Mouse (Mus musculus) lung, embryonic 14.5 days (tissue): Measurements from ENCODE around the gene Rpp25. TPM values are rescaled to one million over a fixed set of nuclear protein-coding genes. Genes with fewer than 3 reads are reported as not detected.

Source experiments
- ATAC-seq: fragments of 200-750 bp; cut with Nextera tagmentation; 2 replicates; pipeline ENCODE4 v1.8.0; 2017; ENCODE audit warnings: mild to moderate bottlenecking, moderate TSS enrichment, moderate library complexity; ENCODE audit not compliant: insufficient read depth
- DNase-seq: peaks from one replicate; pipeline ENCODE4 v3.0.0-alpha.2; 2015
- H3K27ac ChIP-seq: fragments of 300-500 bp; sonication (generic); 2 replicates; pipeline ENCODE4 v1.5.1; 2014; ENCODE audit warnings: low read depth, mild to moderate bottlenecking, moderate library complexity
- H3K27me3 ChIP-seq: fragments of 300-500 bp; sonication (generic); 2 replicates; pipeline ENCODE4 v1.6.1; 2014; ENCODE audit warnings: low read length, control low read depth; ENCODE audit not compliant: insufficient read depth
- H3K36me3 ChIP-seq: fragments of 300-500 bp; sonication (generic); 2 replicates; pipeline ENCODE4 v1.6.1; 2014; ENCODE audit warnings: control low read depth; ENCODE audit not compliant: insufficient read depth
- H3K4me1 ChIP-seq: fragments of 300-500 bp; sonication (generic); 2 replicates; pipeline ENCODE4 v1.6.1; 2014; ENCODE audit warnings: antibody characterized with exemption, control low read depth; ENCODE audit not compliant: insufficient read depth
- H3K4me2 ChIP-seq: fragments of 300-500 bp; sonication (generic); 2 replicates; pipeline ENCODE4 v1.6.1; 2014; ENCODE audit warnings: mild to moderate bottlenecking
- H3K4me3 ChIP-seq: fragments of 300-500 bp; sonication (generic); 2 replicates; pipeline ENCODE4 v1.5.1; 2014; ENCODE audit warnings: low read depth, low read length
- H3K9ac ChIP-seq: fragments of 300-500 bp; sonication (generic); 2 replicates; pipeline ENCODE4 v1.6.1; 2014
- H3K9me3 ChIP-seq: fragments of 300-500 bp; sonication (generic); 2 replicates; pipeline ENCODE4 v1.6.1; 2016; ENCODE audit warnings: low read depth, low read length, control low read depth
- CTCF ChIP-seq: IDR thresholded peaks from 2 replicates; pipeline ENCODE4 v1.5.1; 2016; ENCODE audit warnings: antibody characterized with exemption, low read depth
- WGBS: fragments of 180-500 bp; shearing (Covaris S2); extraction: QIAGEN DNeasy Blood & Tissue Kit; methylation state at CpG from one replicate; pipeline ENCODE4 v1.1.7; 2014; 5-methylcytosine and 5-hydroxymethylcytosine counted together
- polyA plus RNA-seq: library from polyadenylated mRNA; unstranded; fragments of >200 nt; fragmentation: Nextera tagmentation; extraction: Ambion mirVana; gene quantifications from 2 replicates; pipeline ENCODE4 v1.2.1, GENCODE M21; 2014

Gene Rpp25
- polyA plus RNA-seq, 1 experiment from 2014 or later: 2.4 TPM

DNA sequence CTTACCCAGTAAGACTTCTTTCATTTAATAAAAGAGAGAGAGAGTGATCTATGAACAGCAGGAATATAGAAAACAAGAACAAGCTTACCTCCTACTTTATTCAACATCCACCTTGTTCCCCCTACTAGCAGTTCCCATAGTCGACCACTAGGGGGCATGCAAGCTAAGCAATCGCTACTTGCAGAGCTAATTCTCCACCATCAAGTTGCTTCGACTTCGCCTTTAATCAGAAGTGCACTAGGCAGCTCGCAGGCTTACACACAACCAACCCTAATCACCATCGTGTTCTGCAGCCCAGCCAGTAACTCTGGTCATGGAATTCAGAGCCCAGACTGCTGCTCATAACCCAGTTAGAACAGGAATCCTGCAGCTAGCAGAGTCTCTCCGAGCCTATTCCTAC lies 18.1 kb upstream of the Rpp25 start:
- DNase-seq: peak; percentile 93
- Histone ChIP-seq H3K27me3 (no peaks in the 10 kb centered on the region), H3K27ac (no peak overlapping the region), H3K4me2 (no peak overlapping the region), H3K4me3 (no peak overlapping the region), H3K9me3 (no peaks in the 10 kb centered on the region), H3K36me3 (no peaks in the 10 kb centered on the region), H3K4me1 (no peaks in the 10 kb centered on the region), H3K9ac (no peak overlapping the region)
- TF ChIP-seq CTCF: peak; percentile 99
- no peak for ATAC-seq
- 14% methylated on average over 7 of the region's 7 CpGs for WGBS

DNA sequence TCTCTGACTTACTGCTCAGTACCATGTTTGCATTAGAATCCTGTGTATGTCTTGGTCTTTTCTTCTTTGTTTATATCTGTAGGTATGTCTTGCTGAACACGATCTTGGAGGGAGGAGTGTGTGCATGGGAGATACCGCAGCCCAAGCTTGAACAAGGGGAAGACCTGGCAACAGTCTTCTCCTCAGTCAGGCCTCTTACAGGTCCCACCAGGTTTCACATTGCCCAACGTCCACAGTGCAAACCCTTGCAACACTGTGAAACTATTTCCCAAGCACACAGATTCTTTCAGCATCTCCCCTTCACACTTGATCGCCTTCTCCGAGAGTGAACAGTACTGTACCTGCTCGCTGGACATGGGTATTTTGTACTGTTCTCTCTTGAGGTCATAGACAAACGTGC lies 16.0 kb upstream of the Rpp25 start:
- H3K27me3 ChIP-seq: no peaks in the 10 kb centered on the region
- no peak overlapping the region for H3K9ac ChIP-seq
- no peak for TF ChIP-seq CTCF
- no peak overlapping the region for H3K27ac ChIP-seq
- no peak overlapping the region for H3K4me2 ChIP-seq
- DNase-seq (no peak), ATAC-seq (no peak)
- H3K4me1 ChIP-seq: no peaks in the 10 kb centered on the region
- H3K9me3 ChIP-seq: no peaks in the 10 kb centered on the region
- WGBS: 60% methylated on average over 7 of the region's 7 CpGs
- no peak overlapping the region for H3K4me3 ChIP-seq
- no peaks in the 10 kb centered on the region for H3K36me3 ChIP-seq

DNA sequence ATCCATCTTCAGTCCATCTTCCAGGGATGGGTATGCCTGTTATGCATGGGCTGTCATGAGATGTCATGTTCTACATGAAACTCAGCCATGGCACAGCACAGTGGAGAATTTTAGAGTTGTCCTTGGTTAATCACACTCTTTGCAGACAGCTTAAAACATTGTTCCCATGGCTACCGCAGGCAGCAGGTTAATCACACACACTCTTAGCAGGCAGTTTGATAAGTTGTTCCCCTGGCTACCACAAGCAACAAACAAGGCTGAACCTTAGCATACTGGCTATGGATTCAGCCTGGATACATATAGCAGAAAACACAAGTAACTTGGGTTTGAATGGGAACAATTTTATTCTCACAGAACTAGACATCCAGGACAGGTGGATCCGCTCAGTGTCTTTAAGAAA lies 10.3 kb upstream of the Rpp25 start:
- Histone ChIP-seq H3K4me3 (no peak overlapping the region), H3K9ac (no peak overlapping the region), H3K4me1 (no peaks in the 10 kb centered on the region), H3K4me2 (no peak overlapping the region), H3K36me3 (no peaks in the 10 kb centered on the region), H3K9me3 (no peaks in the 10 kb centered on the region), H3K27me3 (no peaks in the 10 kb centered on the region; the same call in 1 of the 2 replicates), H3K27ac (no peak overlapping the region)
- ATAC-seq (no peak), DNase-seq (no peak)
- WGBS: 87% methylated on average over 2 of the region's 2 CpGs
- TF ChIP-seq CTCF: no peak

DNA sequence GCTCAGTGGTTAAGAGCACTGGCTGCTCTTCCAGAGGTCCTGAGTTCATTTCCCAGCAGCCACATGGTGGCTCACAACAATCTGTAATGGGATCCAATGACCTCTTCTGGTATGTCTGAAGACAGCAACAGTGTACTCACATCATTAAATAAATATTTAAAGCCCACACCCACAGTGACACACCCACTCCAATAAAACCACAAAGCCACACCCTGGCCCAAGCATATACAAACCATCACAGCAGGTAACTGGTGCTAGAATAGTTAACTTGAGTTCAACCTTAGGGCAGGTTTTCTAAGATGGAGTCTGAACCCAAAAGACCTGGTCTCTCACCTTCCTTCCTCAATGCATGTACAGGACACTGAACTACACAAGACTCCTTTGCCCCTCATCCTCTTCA lies 8.9 kb upstream of the Rpp25 start:
- no peak for ATAC-seq
- no peak for DNase-seq
- H3K4me1 ChIP-seq: no peaks in the 10 kb centered on the region
- no peak overlapping the region for H3K27ac ChIP-seq
- H3K27me3 ChIP-seq: peaks cover 6% of the 10 kb centered on the region; the same call in 1 of the 2 replicates
- H3K4me3 ChIP-seq: no peak overlapping the region
- TF ChIP-seq CTCF: no peak
- H3K4me2 ChIP-seq: no peak overlapping the region
- no peaks in the 10 kb centered on the region for H3K9me3 ChIP-seq
- no peaks in the 10 kb centered on the region for H3K36me3 ChIP-seq
- H3K9ac ChIP-seq: no peak overlapping the region

DNA sequence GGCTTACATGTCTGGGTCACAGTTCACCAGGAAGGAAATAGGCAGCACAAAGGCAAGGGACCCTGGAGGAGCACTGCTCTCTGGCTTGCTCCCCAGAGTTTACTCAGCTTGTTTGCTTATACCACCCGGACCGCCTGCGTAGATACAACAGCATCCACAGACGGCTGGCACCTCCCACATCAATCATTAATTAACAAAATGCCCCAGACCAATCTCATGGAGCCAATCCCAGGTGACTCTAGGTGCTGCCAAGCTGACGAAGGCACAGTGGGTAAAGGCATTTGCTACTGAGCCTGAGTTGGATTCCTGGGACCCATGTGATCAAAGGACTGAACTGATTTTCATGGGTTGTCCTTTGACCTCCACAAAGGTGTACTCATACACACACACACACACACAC lies 6.6 kb upstream of the Rpp25 start:
- WGBS: 41% methylated on average over 5 of the region's 5 CpGs
- peaks cover 29% of the 10 kb centered on the region for H3K27me3 ChIP-seq
- H3K9ac ChIP-seq: no peak overlapping the region
- no peaks in the 10 kb centered on the region for H3K36me3 ChIP-seq
- no peak for TF ChIP-seq CTCF
- ATAC-seq: no peak
- no peak overlapping the region for H3K4me2 ChIP-seq
- no peak overlapping the region for H3K4me3 ChIP-seq
- H3K27ac ChIP-seq: no peak overlapping the region
- H3K4me1 ChIP-seq: no peaks in the 10 kb centered on the region
- no peak for DNase-seq
- H3K9me3 ChIP-seq: no peaks in the 10 kb centered on the region

DNA sequence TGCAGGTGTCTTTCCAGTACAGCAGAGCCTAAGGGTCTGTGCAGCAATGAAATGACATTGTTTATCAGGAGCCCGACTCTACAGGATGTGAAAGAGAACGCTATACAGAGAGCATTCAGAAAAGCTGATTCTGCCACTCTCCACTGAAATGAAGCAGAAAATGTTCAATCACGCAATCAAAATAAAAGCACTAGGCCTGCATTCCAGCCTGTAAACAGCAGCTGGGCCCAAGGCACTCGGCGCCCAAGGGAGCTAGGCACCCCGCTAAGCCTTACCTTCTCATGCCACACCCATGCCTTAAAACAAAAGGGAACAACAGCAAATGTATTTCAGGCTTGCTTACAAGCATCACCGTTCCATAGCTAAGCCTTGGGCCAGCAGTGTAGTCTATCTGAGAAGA lies 5.3 kb upstream of the Rpp25 start:
- H3K27ac ChIP-seq: no peak overlapping the region
- no peaks in the 10 kb centered on the region for H3K36me3 ChIP-seq
- ATAC-seq: no peak
- WGBS: 63% methylated on average over 7 of the region's 7 CpGs
- DNase-seq: no peak
- H3K4me3 ChIP-seq: no peak overlapping the region
- H3K4me2 ChIP-seq: no peak overlapping the region
- H3K9me3 ChIP-seq: no peaks in the 10 kb centered on the region
- H3K27me3 ChIP-seq: peaks cover 42% of the 10 kb centered on the region
- TF ChIP-seq CTCF: no peak
- no peaks in the 10 kb centered on the region for H3K4me1 ChIP-seq
- H3K9ac ChIP-seq: no peak overlapping the region

DNA sequence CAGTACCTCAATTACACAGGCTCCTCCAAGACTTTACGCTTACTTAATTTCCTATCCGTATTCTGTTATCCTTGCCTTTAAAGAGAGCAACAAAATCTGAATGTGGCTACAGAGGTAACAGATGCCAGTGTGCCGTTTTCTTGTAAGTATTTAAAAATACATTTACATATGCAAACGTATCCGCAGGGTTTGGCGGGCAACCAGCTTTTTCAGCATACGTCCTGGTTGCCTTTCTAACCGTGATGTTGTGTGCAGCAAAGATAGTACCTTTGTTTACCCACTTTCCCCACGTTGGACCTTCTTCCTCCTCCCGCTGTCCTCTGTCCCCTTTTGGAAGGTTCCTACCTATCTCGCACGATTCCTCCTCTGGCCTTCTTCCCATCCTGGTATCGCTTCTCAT lies 2.4 kb upstream of the Rpp25 start:
- Histone ChIP-seq H3K4me3 (no peak overlapping the region), H3K36me3 (no peaks in the 10 kb centered on the region), H3K9me3 (no peaks in the 10 kb centered on the region), H3K27me3 (peaks cover 71% of the 10 kb centered on the region), H3K4me1 (peaks cover 15% of the 10 kb centered on the region), H3K4me2 (peak overlapping the region; percentile 16; the same call in 1 of the 2 replicates), H3K9ac (no peak overlapping the region), H3K27ac (no peak overlapping the region)
- WGBS: 13% methylated on average over 13 of the region's 13 CpGs
- TF ChIP-seq CTCF: no peak
- ATAC-seq (no peak), DNase-seq (no peak)

DNA sequence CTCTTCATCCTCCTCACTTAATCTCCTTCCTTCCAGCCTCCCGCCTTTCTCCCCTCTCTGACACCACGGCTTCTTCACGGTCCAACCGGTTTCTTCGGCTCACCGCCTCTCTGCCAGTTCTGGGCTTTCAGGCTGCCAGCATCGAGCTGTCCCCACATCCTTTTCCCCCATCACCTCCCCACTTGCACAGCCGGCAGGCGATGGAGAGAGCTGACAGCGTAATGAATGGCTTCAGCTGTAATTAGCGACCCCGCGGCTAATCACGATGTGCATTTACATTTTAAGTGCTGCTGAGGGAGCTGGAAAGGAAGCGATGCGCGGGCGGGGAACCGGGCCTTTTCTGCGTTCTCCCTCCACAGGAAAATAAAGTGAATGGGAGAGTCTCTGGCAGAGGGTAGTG lies 2.0 kb upstream of the Rpp25 start:
- Histone ChIP-seq H3K27ac (no peak overlapping the region), H3K4me1 (peaks cover 15% of the 10 kb centered on the region), H3K4me2 (peak overlapping the region; percentile 16; the same call in 1 of the 2 replicates), H3K27me3 (peaks cover 71% of the 10 kb centered on the region), H3K9ac (no peak overlapping the region), H3K4me3 (no peak overlapping the region; the same call in 1 of the 2 replicates), H3K9me3 (no peaks in the 10 kb centered on the region), H3K36me3 (no peaks in the 10 kb centered on the region)
- ATAC-seq (no peak), DNase-seq (peak; percentile 17)
- 4% methylated on average over 20 of the region's 20 CpGs for WGBS
- TF ChIP-seq CTCF: no peak
